Mouse (Mus musculus): ENCODE data around the gene Gm10337.
A peak's percentile ranks its signal among the peaks of the same experiment; 100 is the strongest.

Gene Gm10337

GRCm38 (mm10) chr15:102503447-102503846 lies at the start of gene Gm10337:
TSS of gene Gm10337 (plus strand) at chr15:102503722.
- no peak for DNase-seq (ENCODE audit: low spot score)

GRCm38 (mm10) chr15:102455993-102456392 lies 47.5 kb upstream of the Gm10337 start:
- DNase-seq (ENCODE audit: low spot score), result no peak

DNA sequence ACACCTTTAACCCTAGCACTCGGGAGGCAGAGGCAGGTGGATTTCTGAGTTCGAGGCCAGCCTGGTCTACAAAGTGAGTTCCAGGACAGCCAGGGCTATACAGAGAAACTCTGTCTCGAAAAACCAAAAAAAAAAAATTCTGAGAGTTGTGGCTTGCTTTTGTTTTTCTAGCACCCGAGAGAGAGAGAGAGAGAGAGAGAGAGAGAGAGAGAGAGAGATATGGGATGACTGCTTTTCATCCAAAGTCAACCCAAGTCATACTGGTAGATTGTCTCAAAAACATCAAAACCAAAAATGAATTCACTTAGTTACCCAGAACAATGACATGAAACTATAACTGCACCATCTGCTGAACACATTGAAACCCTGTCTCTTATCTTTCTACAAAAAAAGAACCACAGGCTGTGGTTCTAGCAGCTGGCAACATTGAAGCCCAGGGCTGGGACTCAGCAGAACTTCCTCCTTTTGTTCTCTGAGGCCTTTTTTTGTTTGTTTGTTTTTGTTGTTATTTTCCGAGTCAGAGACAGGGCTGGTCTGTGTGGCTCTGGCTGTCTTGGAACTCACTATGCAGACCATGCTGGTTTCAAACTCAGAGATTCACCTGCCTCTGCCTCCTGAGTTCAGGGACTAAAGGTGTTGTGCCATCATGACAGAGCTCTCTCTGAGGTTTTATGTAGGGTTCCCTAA lies 45.3 kb upstream of the Gm10337 start:
- no peak for DNase-seq (ENCODE audit: low spot score)

DNA sequence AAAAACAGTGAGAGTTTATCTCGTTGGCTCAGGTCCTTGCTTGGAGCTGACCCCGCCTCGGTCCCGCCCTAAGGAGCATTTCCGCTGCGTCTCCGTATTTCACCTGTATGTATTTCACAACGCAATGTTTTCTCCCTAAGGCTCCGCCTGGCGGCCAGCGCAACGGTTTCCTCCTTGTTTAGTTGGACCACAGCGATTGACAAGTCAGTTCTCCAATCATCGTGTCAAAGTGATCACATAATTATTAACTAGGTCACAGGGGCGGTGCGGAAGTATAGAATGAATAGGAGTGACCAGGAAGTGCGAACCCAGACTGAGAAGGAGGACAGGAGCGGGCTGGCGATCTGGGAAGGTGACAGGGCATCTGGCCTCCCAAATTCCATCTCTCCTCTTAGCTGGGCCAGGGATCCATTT lies 44.6 kb upstream of the Gm10337 start, which contains the start of gene Prr13:
Gene Prr13, plus strand, starts transcription at position 125 of the 414 bp plus-strand sequence.
- DNase-seq (ENCODE audit: low spot score), result peak; percentile 97

DNA sequence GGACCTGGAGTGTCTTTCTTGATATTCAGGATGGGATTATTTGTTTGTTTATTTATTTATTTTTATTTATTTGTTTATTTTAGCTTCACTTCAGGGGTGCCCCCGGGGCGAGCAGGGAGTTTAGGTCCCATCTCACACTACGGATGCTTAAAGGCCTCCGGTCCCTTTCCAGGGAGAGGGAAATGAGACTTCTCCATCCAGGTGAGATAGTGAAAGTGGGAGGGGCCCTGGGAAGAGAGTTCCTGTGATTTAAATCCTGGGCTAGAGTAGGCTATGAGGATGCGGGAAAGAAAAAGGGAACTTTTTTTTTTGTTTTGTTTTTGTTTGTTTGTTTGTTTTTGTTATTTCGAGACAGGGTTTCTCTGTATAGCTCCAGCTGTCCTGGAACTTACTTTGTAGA lies 44.1 kb upstream of the Gm10337 start:
- DNase-seq (ENCODE audit: low spot score), result no peak

GRCm38 (mm10) chr15:102459847-102460246 lies 43.7 kb upstream of the Gm10337 start:
- DNase-seq (ENCODE audit: low spot score), result no peak

DNA sequence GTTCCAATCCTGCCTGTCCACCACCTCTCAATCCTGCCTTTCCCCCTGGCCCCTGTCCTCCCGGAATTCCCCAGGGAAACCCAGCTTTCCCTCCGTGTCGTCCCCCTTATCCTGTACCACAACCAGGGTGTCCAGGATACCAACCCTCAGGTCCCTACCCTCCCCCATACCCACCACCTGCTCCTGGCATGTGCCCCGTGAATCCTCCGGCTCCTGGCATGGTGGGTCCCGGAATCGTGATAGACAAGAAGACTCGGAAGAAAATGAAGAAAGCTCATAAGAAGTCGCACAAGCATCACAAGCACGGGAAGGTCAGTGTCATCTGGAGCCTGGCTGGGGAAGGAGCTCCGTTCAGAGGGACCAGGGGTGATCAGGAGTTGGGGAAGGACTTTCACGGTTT lies 43.1 kb upstream of the Gm10337 start:
- DNase-seq (ENCODE audit: low spot score), result no peak

DNA sequence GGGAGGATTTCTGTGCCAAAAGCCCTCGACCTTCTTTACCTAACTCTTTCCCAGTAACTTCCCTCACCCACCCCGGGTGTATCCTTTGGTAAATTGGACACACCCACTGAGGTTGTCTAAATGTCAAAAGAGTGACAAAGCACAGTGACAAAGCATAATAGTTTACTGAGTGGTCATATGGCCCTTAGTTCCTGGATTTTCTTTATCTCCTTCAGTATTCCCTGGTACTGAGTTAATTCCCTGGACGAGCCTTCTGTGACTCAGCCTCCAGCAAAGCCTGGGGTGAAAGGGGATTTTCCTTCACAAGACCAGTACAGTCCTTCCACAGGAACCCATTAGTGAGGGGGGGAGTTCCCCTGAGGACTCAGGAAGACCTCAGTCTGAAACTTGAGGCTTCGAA lies 42.6 kb upstream of the Gm10337 start:
- no peak for DNase-seq (ENCODE audit: low spot score)

- no peak for DNase-seq (ENCODE audit: low spot score)
Measured at GRCm38 (mm10) chr15:102461430-102462075, 42.0 kb upstream of the Gm10337 start.

- DNase-seq (ENCODE audit: low spot score), result no peak
Measured at GRCm38 (mm10) chr15:102463666-102464065, 39.9 kb upstream of the Gm10337 start.

- no peak for DNase-seq (ENCODE audit: low spot score)
Measured at GRCm38 (mm10) chr15:102468675-102469370, 34.7 kb upstream of the Gm10337 start.

DNA sequence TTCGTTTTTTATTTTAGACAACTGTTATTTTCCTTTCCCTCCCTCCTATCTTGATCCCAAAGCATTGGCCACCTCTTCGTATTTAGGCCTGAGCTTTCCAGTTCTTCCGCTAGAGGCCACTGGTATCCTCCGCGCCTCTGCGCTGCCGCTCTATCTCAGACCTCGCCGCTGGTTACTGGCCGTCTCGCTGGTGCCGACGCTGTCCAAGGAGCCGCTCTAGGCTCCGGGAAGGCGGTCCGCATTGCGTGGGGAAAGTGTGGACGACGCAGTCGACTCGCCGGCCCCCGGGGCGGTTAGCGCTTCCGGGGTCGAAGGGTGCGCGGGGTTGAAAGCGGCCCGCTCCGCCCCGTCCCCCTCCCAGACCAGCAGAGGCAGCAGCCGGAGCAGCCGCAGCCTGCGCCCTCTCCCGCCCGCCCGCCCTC lies 33.3 kb upstream of the Gm10337 start, which contains the start of gene Pcbp2:
Gene Pcbp2, plus strand, starts transcription at position 357 of the 422 bp plus-strand sequence.
- peak; percentile 96 for DNase-seq (ENCODE audit: low spot score)

DNA sequence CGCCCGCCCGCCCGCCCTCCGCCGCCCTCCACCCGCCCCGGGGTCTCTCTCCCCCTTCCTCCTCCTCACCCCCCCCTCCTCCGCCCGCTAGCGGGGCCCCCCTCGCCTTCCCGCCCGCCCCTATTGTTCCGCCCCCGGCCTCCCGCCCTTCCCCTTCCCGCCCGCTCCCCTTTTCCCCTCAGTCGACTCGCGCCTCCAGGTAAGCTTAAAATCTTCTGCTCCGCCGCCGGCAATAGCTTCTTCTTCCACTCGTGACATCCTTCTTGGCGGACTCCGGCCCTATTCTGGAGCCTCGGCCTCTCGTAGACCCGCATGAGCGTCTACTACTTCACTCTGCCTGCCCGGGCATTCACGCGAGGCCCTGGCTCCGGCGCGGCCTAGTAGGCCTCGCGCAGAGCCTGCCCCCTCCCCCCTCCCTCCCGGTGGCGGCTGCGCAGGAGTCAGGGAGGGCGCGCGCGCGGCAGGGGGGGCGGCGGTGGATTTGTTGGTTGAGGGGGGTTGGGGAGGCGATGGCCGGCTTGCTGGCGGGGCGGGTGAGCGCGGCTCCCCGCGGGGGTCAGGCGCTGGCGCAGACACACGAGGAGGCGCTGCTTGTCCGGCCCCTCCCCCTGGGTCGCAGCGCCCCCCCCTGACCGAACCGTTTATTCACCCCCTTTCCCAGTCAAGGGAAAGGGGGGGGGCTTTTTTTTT lies 32.8 kb upstream of the Gm10337 start:
- DNase-seq (ENCODE audit: low spot score), result peak; percentile 78

GRCm38 (mm10) chr15:102471295-102471645 lies 32.3 kb upstream of the Gm10337 start:
- DNase-seq (ENCODE audit: low spot score), result no peak

- DNase-seq (ENCODE audit: low spot score), result no peak
Measured at GRCm38 (mm10) chr15:102471727-102472126, 31.8 kb upstream of the Gm10337 start.

GRCm38 (mm10) chr15:102473246-102473645 lies 30.3 kb upstream of the Gm10337 start:
- DNase-seq (ENCODE audit: low spot score), result no peak

GRCm38 (mm10) chr15:102474520-102474919 lies 29.0 kb upstream of the Gm10337 start:
- DNase-seq (ENCODE audit: low spot score), result no peak

GRCm38 (mm10) chr15:102483136-102483535 lies 20.4 kb upstream of the Gm10337 start:
- no peak for DNase-seq (ENCODE audit: low spot score)

DNA sequence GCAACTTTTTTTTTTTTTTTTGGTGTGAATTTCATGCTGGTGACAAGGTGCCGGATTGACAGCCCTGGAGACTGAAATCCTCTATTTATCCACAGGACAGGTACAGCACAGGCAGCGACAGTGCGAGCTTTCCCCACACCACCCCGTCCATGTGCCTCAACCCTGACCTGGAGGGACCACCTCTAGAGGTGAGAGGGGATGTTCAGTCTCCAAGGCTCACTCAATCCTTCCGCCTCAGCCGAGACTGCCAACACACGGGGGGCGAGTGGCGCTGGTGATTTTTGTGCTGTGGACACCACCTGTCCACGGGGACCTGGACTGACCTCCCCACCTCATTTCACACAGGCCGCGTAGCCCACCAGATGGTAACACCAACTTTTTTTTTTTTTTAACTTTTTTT lies 17.7 kb upstream of the Gm10337 start:
- DNase-seq (ENCODE audit: low spot score), result no peak

- no peak for DNase-seq (ENCODE audit: low spot score)
Measured at GRCm38 (mm10) chr15:102487664-102488063, 15.9 kb upstream of the Gm10337 start.

DNA sequence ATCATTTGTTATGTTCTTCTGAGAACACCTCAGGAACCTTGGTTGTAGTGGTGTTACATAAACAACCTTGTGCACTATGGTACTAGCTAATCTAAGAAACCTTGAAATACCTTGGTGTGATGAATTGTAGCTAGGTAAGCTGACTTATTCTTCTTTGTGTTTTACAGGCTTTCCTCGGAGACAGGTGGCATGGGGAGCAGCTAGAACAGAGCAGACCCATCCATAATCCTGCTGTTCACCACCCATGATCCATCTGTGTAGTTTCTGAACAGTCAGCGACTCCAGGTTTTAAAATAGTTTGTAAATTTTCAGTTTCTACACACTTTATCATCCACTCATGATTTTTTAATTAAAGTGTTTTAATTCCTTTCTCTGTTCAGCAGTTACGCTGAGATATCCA lies 5.2 kb upstream of the Gm10337 start:
- DNase-seq (ENCODE audit: low spot score), result no peak

DNA sequence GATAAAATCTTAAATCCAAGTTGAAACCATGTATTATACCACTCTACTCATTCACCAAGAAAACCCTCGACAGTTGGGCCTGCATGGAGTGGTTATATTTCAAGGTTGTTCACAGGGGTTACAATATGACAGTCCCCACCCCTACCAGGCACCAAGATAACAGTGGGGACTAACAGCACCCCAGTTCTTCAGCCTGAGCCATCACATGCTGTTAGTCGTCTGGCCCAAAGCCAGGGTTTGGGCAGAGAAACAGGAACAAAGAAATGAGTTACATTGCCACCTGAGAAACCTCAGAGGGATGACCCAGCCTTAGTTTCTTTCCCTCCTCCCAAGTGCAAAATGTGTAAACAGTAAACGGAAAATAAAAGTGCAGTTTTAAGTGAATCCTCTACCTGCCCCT lies 4.2 kb upstream of the Gm10337 start:
- DNase-seq (ENCODE audit: low spot score), result no peak
